Mouse (Mus musculus): Measurements from ENCODE around the gene Mfsd12. TPM values are rescaled to one million over a fixed set of nuclear protein-coding genes. Genes with fewer than 3 reads are reported as not detected.

Gene Mfsd12
- polyA plus RNA-seq, 1 experiment from 2014 or later = 13.7 TPM

- ATAC-seq (ENCODE audit: low read depth) = peak; percentile 31; the same call in 1 of the 2 replicates
- Histone ChIP-seq H3K4me2 (ENCODE audit: low read depth, low read length) (peak overlapping the region; percentile 23), H3K27me3 (ENCODE audit: control insufficient read depth, insufficient read depth, low read depth, low read length) (no peaks in the 10 kb centered on the region), H3K36me3 (ENCODE audit: control insufficient read depth, insufficient read depth, low read length) (peaks cover 31% of the 10 kb centered on the region), H3K27ac (ENCODE audit: low read length) (peak overlapping the region; percentile 72), H3K9ac (ENCODE audit: low read length) (peak overlapping the region; percentile 41; the same call in 1 of the 2 replicates), H3K4me1 (replicated peaks; ENCODE audit: control insufficient read depth, insufficient read depth, low read length) (peaks cover 73% of the 10 kb centered on the region), H3K4me3 (ENCODE audit: low read length) (peak overlapping the region; percentile 21), H3K9me3 (ENCODE audit: control insufficient read depth, low read length) (no peaks in the 10 kb centered on the region)
- 22% methylated on average over 31 of the region's 31 CpGs for WGBS
Measured at GRCm38 (mm10) chr10:81407539-81408423, 50.5 kb downstream of the Mfsd12 start.

GRCm38 (mm10) chr10:81408424-81408729, 51.1 kb downstream of the Mfsd12 start:
- H3K36me3 ChIP-seq (ENCODE audit: control insufficient read depth, insufficient read depth, low read length) = peaks cover 31% of the 10 kb centered on the region
- H3K4me2 ChIP-seq (ENCODE audit: low read depth, low read length) = peak overlapping the region; percentile 8; the same call in 1 of the 2 replicates
- peaks cover 73% of the 10 kb centered on the region for H3K4me1 ChIP-seq (replicated peaks; ENCODE audit: control insufficient read depth, insufficient read depth, low read length)
- H3K27ac ChIP-seq (ENCODE audit: low read length) = peak overlapping the region; percentile 72
- no peak for ATAC-seq (ENCODE audit: low read depth)
- H3K27me3 ChIP-seq (ENCODE audit: control insufficient read depth, insufficient read depth, low read depth, low read length) = no peaks in the 10 kb centered on the region
- H3K9me3 ChIP-seq (ENCODE audit: control insufficient read depth, low read length) = no peaks in the 10 kb centered on the region
- no peak overlapping the region for H3K4me3 ChIP-seq (ENCODE audit: low read length)
- WGBS = 57% methylated on average over 13 of the region's 13 CpGs
- 0 out of 2 replicates have a peak overlapping the region, but pooled peaks have one; percentile 41 for H3K9ac ChIP-seq (ENCODE audit: low read length)

GRCm38 (mm10) chr10:81408871-81409291, 51.6 kb downstream of the Mfsd12 start:
- H3K36me3 ChIP-seq (ENCODE audit: control insufficient read depth, insufficient read depth, low read length) = peaks cover 27% of the 10 kb centered on the region
- H3K27me3 ChIP-seq (ENCODE audit: control insufficient read depth, insufficient read depth, low read depth, low read length) = no peaks in the 10 kb centered on the region
- WGBS = 28% methylated on average over 9 of the region's 9 CpGs
- H3K9ac ChIP-seq (ENCODE audit: low read length) = no peak overlapping the region
- peak overlapping the region; percentile 97 for H3K27ac ChIP-seq (ENCODE audit: low read length)
- no peaks in the 10 kb centered on the region for H3K9me3 ChIP-seq (ENCODE audit: control insufficient read depth, low read length)
- H3K4me2 ChIP-seq (ENCODE audit: low read depth, low read length) = no peak overlapping the region; the same call in 1 of the 2 replicates
- H3K4me1 ChIP-seq (replicated peaks; ENCODE audit: control insufficient read depth, insufficient read depth, low read length) = peaks cover 73% of the 10 kb centered on the region
- no peak overlapping the region for H3K4me3 ChIP-seq (ENCODE audit: low read length)
- peak; percentile 41 for ATAC-seq (ENCODE audit: low read depth)

GRCm38 (mm10) chr10:81409330-81409729, 52.0 kb downstream of the Mfsd12 start:
- ATAC-seq (ENCODE audit: low read depth) = no peak
- 31% methylated on average over 8 of the region's 8 CpGs for WGBS

GRCm38 (mm10) chr10:81410350-81410749, 53.1 kb downstream of the Mfsd12 start:
- Histone ChIP-seq H3K27me3 (ENCODE audit: control insufficient read depth, insufficient read depth, low read depth, low read length) (no peaks in the 10 kb centered on the region), H3K27ac (ENCODE audit: low read length) (peak overlapping the region; percentile 97), H3K4me2 (ENCODE audit: low read depth, low read length) (peak overlapping the region; percentile 52), H3K36me3 (ENCODE audit: control insufficient read depth, insufficient read depth, low read length) (peaks cover 19% of the 10 kb centered on the region), H3K9ac (ENCODE audit: low read length) (peak overlapping the region; percentile 11; the same call in 1 of the 2 replicates), H3K9me3 (ENCODE audit: control insufficient read depth, low read length) (no peaks in the 10 kb centered on the region), H3K4me3 (ENCODE audit: low read length) (peak overlapping the region; percentile 37), H3K4me1 (replicated peaks; ENCODE audit: control insufficient read depth, insufficient read depth, low read length) (peaks cover 84% of the 10 kb centered on the region)
- ATAC-seq (ENCODE audit: low read depth) = no peak
- 57% methylated on average over 4 of the region's 4 CpGs for WGBS

More at GRCm38 (mm10) chr10:81409330-81409729, 52.0 kb downstream of the Mfsd12 start:
- Histone ChIP-seq H3K4me1 (replicated peaks; ENCODE audit: control insufficient read depth, insufficient read depth, low read length) (peaks cover 77% of the 10 kb centered on the region), H3K4me2 (ENCODE audit: low read depth, low read length) (peak overlapping the region; percentile 52), H3K36me3 (ENCODE audit: control insufficient read depth, insufficient read depth, low read length) (peaks cover 26% of the 10 kb centered on the region), H3K27me3 (ENCODE audit: control insufficient read depth, insufficient read depth, low read depth, low read length) (no peaks in the 10 kb centered on the region), H3K9me3 (ENCODE audit: control insufficient read depth, low read length) (no peaks in the 10 kb centered on the region), H3K4me3 (ENCODE audit: low read length) (peak overlapping the region; percentile 37), H3K27ac (ENCODE audit: low read length) (peak overlapping the region; percentile 97), H3K9ac (ENCODE audit: low read length) (peak overlapping the region; percentile 39; the same call in 1 of the 2 replicates)

- Histone ChIP-seq H3K4me2 (ENCODE audit: low read depth, low read length) (peak overlapping the region; percentile 52), H3K9me3 (ENCODE audit: control insufficient read depth, low read length) (no peaks in the 10 kb centered on the region), H3K4me1 (replicated peaks; ENCODE audit: control insufficient read depth, insufficient read depth, low read length) (peaks cover 88% of the 10 kb centered on the region), H3K36me3 (ENCODE audit: control insufficient read depth, insufficient read depth, low read length) (peaks cover 13% of the 10 kb centered on the region; the same call in 1 of the 2 replicates), H3K9ac (ENCODE audit: low read length) (peak overlapping the region; percentile 42; the same call in 1 of the 2 replicates), H3K27ac (ENCODE audit: low read length) (peak overlapping the region; percentile 97), H3K27me3 (ENCODE audit: control insufficient read depth, insufficient read depth, low read depth, low read length) (no peaks in the 10 kb centered on the region), H3K4me3 (ENCODE audit: low read length) (peak overlapping the region; percentile 4; the same call in 1 of the 2 replicates)
- ATAC-seq (ENCODE audit: low read depth) = no peak
- 48% methylated on average over 9 of the region's 9 CpGs for WGBS
Measured at GRCm38 (mm10) chr10:81410981-81411380, 53.7 kb downstream of the Mfsd12 start.

GRCm38 (mm10) chr10:81411471-81412400, 54.4 kb downstream of the Mfsd12 start:
- Histone ChIP-seq H3K27ac (ENCODE audit: low read length) (peak overlapping the region; percentile 97), H3K36me3 (ENCODE audit: control insufficient read depth, insufficient read depth, low read length) (peaks cover 6% of the 10 kb centered on the region; the same call in 1 of the 2 replicates), H3K4me1 (replicated peaks; ENCODE audit: control insufficient read depth, insufficient read depth, low read length) (peaks cover 92% of the 10 kb centered on the region), H3K4me3 (ENCODE audit: low read length) (peak overlapping the region; percentile 20; the same call in 1 of the 2 replicates), H3K9ac (ENCODE audit: low read length) (peak overlapping the region; percentile 42), H3K9me3 (ENCODE audit: control insufficient read depth, low read length) (no peaks in the 10 kb centered on the region), H3K27me3 (ENCODE audit: control insufficient read depth, insufficient read depth, low read depth, low read length) (no peaks in the 10 kb centered on the region), H3K4me2 (ENCODE audit: low read depth, low read length) (peak overlapping the region; percentile 52)
- WGBS = 32% methylated on average over 18 of the region's 18 CpGs
- ATAC-seq (ENCODE audit: low read depth) = peak; percentile 20

- Histone ChIP-seq H3K27me3 (ENCODE audit: control insufficient read depth, insufficient read depth, low read depth, low read length) (no peaks in the 10 kb centered on the region), H3K9ac (ENCODE audit: low read length) (peak overlapping the region; percentile 42), H3K27ac (ENCODE audit: low read length) (peak overlapping the region; percentile 97), H3K4me3 (ENCODE audit: low read length) (no peak overlapping the region), H3K36me3 (ENCODE audit: control insufficient read depth, insufficient read depth, low read length) (0 out of 2 replicates have a peak, but pooled peaks cover 2% of the 10 kb centered on the region), H3K4me2 (ENCODE audit: low read depth, low read length) (0 out of 2 replicates have a peak overlapping the region, but pooled peaks have one; percentile 52), H3K4me1 (replicated peaks; ENCODE audit: control insufficient read depth, insufficient read depth, low read length) (peaks cover 92% of the 10 kb centered on the region), H3K9me3 (ENCODE audit: control insufficient read depth, low read length) (no peaks in the 10 kb centered on the region)
- 59% methylated on average over 16 of the region's 16 CpGs for WGBS
- no peak for ATAC-seq (ENCODE audit: low read depth)
Measured at GRCm38 (mm10) chr10:81412586-81413309, 55.5 kb downstream of the Mfsd12 start.
